Mouse (Mus musculus): ENCODE measurements at regions not wholly inside any gene's neighbourhood (a gene's known extent, or its start where the extent isn't known, plus 50 kb on each side); places are given as distances from the start of the nearest gene placed in this dataset.
"Not testable (repeated sequence)": the region's sequence is repeated elsewhere in the genome, so short reads cannot be mapped to it uniquely, and the experiment has no call there.

- H3K36me3 ChIP-seq: no peaks in the 10 kb centered on the region
- H3K27me3 ChIP-seq (ENCODE audit: low read depth, poor library complexity, severe bottlenecking): no peaks in the 10 kb centered on the region
- peaks cover 2% of the 10 kb centered on the region; the same call in 1 of the 2 replicates for H3K9me3 ChIP-seq (replicated peaks)
- 78% methylated on average over 7 of the region's 7 CpGs for WGBS
- no peak overlapping the region for H3K27ac ChIP-seq
- H3K4me3 ChIP-seq: no peak overlapping the region
- H3K4me1 ChIP-seq: peaks cover under 1% of the 10 kb centered on the region; the same call in 1 of the 2 replicates
- DNase-seq (ENCODE audit: low spot score): no peak
Measured at GRCm38 (mm10) chr3:101224091-101224490, 63.6 kb downstream of the Cd2 start.

GRCm38 (mm10) chr3:101219897-101220296 lies 67.8 kb downstream of the Cd2 start:
- DNase-seq (ENCODE audit: low spot score): no peak
- Histone ChIP-seq H3K27me3 (ENCODE audit: low read depth, poor library complexity, severe bottlenecking) (no peaks in the 10 kb centered on the region), H3K36me3 (no peaks in the 10 kb centered on the region), H3K4me3 (no peak overlapping the region), H3K4me1 (no peaks in the 10 kb centered on the region), H3K9me3 (replicated peaks) (peaks cover 2% of the 10 kb centered on the region; the same call in 1 of the 2 replicates), H3K27ac (no peak overlapping the region)
- WGBS: 92% methylated on average over 2 of the region's 2 CpGs

- WGBS: 92% methylated on average over 13 of the region's 13 CpGs
- peaks cover 28% of the 10 kb centered on the region for H3K4me1 ChIP-seq
- H3K27me3 ChIP-seq (ENCODE audit: low read depth, poor library complexity, severe bottlenecking): no peaks in the 10 kb centered on the region
- no peaks in the 10 kb centered on the region for H3K36me3 ChIP-seq
- no peak for DNase-seq (ENCODE audit: low spot score)
- H3K9me3 ChIP-seq (replicated peaks): peaks cover 2% of the 10 kb centered on the region; the same call in 1 of the 2 replicates
- no peak overlapping the region for H3K27ac ChIP-seq
- H3K4me3 ChIP-seq: no peak overlapping the region
Measured at GRCm38 (mm10) chr3:101216711-101217110, 71.0 kb downstream of the Cd2 start.

GRCm38 (mm10) chr3:101213212-101213562 lies 74.6 kb downstream of the Cd2 start:
- peak overlapping the region; percentile 88 for H3K27ac ChIP-seq
- no peaks in the 10 kb centered on the region for H3K9me3 ChIP-seq (replicated peaks)
- no peaks in the 10 kb centered on the region for H3K36me3 ChIP-seq
- H3K4me3 ChIP-seq: peak overlapping the region; percentile 35
- no peaks in the 10 kb centered on the region for H3K27me3 ChIP-seq (ENCODE audit: low read depth, poor library complexity, severe bottlenecking)
- peaks cover 35% of the 10 kb centered on the region for H3K4me1 ChIP-seq
- WGBS: 63% methylated on average over 4 of the region's 4 CpGs
- DNase-seq (ENCODE audit: low spot score): no peak

- H3K27ac ChIP-seq: peak overlapping the region; percentile 88
- peak; percentile 71 for DNase-seq (ENCODE audit: low spot score)
- no peaks in the 10 kb centered on the region for H3K36me3 ChIP-seq
- WGBS: 9% methylated on average over 12 of the region's 12 CpGs
- H3K4me3 ChIP-seq: peak overlapping the region; percentile 35
- H3K27me3 ChIP-seq (ENCODE audit: low read depth, poor library complexity, severe bottlenecking): no peaks in the 10 kb centered on the region
- H3K9me3 ChIP-seq (replicated peaks): no peaks in the 10 kb centered on the region
- H3K4me1 ChIP-seq: peaks cover 35% of the 10 kb centered on the region
Measured at GRCm38 (mm10) chr3:101212403-101213211, 75.1 kb downstream of the Cd2 start.

- Histone ChIP-seq H3K27ac (peak overlapping the region; percentile 88), H3K4me3 (peak overlapping the region; percentile 35; the same call in 1 of the 2 replicates), H3K4me1 (peaks cover 39% of the 10 kb centered on the region), H3K36me3 (no peaks in the 10 kb centered on the region), H3K9me3 (replicated peaks) (no peaks in the 10 kb centered on the region), H3K27me3 (ENCODE audit: low read depth, poor library complexity, severe bottlenecking) (no peaks in the 10 kb centered on the region)
- DNase-seq (ENCODE audit: low spot score): no peak
- 33% methylated on average over 4 of the region's 4 CpGs for WGBS
Measured at GRCm38 (mm10) chr3:101211936-101212335, 75.8 kb downstream of the Cd2 start.

- WGBS: 81% methylated on average over 7 of the region's 7 CpGs
- Histone ChIP-seq H3K36me3 (no peaks in the 10 kb centered on the region), H3K4me3 (no peak overlapping the region), H3K27me3 (ENCODE audit: low read depth, poor library complexity, severe bottlenecking) (no peaks in the 10 kb centered on the region), H3K9me3 (replicated peaks) (no peaks in the 10 kb centered on the region), H3K27ac (no peak overlapping the region), H3K4me1 (peaks cover 39% of the 10 kb centered on the region)
- no peak for DNase-seq (ENCODE audit: low spot score)
Measured at GRCm38 (mm10) chr3:101209546-101209945, 78.2 kb downstream of the Cd2 start.

- H3K27me3 ChIP-seq (ENCODE audit: low read depth, poor library complexity, severe bottlenecking): no peaks in the 10 kb centered on the region
Measured at GRCm38 (mm10) chr3:101208751-101209150, 79.0 kb downstream of the Cd2 start.

GRCm38 (mm10) chr3:101206172-101206571 lies 81.6 kb downstream of the Cd2 start:
- DNase-seq (ENCODE audit: low spot score); H3K27ac ChIP-seq; H3K27me3 ChIP-seq (ENCODE audit: low read depth, poor library complexity, severe bottlenecking); H3K9me3 ChIP-seq (replicated peaks); H3K36me3 ChIP-seq; H3K4me1 ChIP-seq; H3K4me3 ChIP-seq: not testable (repeated sequence)
- 95% methylated on average over 13 of the region's 13 CpGs for WGBS

More at GRCm38 (mm10) chr3:101208751-101209150, 79.0 kb downstream of the Cd2 start:
- whole genome bisulfite sequencing: 94% methylated on average over 12 of the region's 12 CpGs
- Histone ChIP-seq H3K4me3 (no peak overlapping the region), H3K4me1 (peaks cover 31% of the 10 kb centered on the region), H3K27ac (no peak overlapping the region), H3K36me3 (no peaks in the 10 kb centered on the region), H3K9me3 (replicated peaks) (no peaks in the 10 kb centered on the region)
- no peak for DNase-seq (ENCODE audit: low spot score)

- H3K27ac ChIP-seq: no peak overlapping the region
- no peaks in the 10 kb centered on the region for H3K36me3 ChIP-seq
- H3K4me1 ChIP-seq: peaks cover 23% of the 10 kb centered on the region
- H3K9me3 ChIP-seq (replicated peaks): no peaks in the 10 kb centered on the region
- no peak overlapping the region for H3K4me3 ChIP-seq
- no peaks in the 10 kb centered on the region for H3K27me3 ChIP-seq (ENCODE audit: low read depth, poor library complexity, severe bottlenecking)
- 93% methylated on average over 5 of the region's 5 CpGs for WGBS
- DNase-seq (ENCODE audit: low spot score): no peak
Measured at GRCm38 (mm10) chr3:101194725-101195124, 84.6 kb upstream of the Ptgfrn start.

GRCm38 (mm10) chr3:101194319-101194718 lies 84.2 kb upstream of the Ptgfrn start:
- H3K9me3 ChIP-seq (replicated peaks): no peaks in the 10 kb centered on the region
- H3K27ac ChIP-seq: no peak overlapping the region
- 75% methylated on average over 5 of the region's 5 CpGs for WGBS
- no peak for DNase-seq (ENCODE audit: low spot score)
- peaks cover 23% of the 10 kb centered on the region for H3K4me1 ChIP-seq
- no peaks in the 10 kb centered on the region for H3K27me3 ChIP-seq (ENCODE audit: low read depth, poor library complexity, severe bottlenecking)
- H3K36me3 ChIP-seq: no peaks in the 10 kb centered on the region
- no peak overlapping the region for H3K4me3 ChIP-seq

- no peaks in the 10 kb centered on the region for H3K36me3 ChIP-seq
- 89% methylated on average over 7 of the region's 7 CpGs for WGBS
- H3K9me3 ChIP-seq (replicated peaks): no peaks in the 10 kb centered on the region
- no peak overlapping the region for H3K4me3 ChIP-seq
- H3K27ac ChIP-seq: no peak overlapping the region
- peaks cover 17% of the 10 kb centered on the region for H3K4me1 ChIP-seq
- no peaks in the 10 kb centered on the region for H3K27me3 ChIP-seq (ENCODE audit: low read depth, poor library complexity, severe bottlenecking)
- DNase-seq (ENCODE audit: low spot score): no peak
Measured at GRCm38 (mm10) chr3:101191298-101191986, 81.4 kb upstream of the Ptgfrn start.

- DNase-seq (ENCODE audit: low spot score): no peak
- Histone ChIP-seq H3K36me3 (no peaks in the 10 kb centered on the region), H3K4me1 (no peaks in the 10 kb centered on the region), H3K9me3 (replicated peaks) (no peaks in the 10 kb centered on the region), H3K27ac (no peak overlapping the region), H3K4me3 (no peak overlapping the region), H3K27me3 (ENCODE audit: low read depth, poor library complexity, severe bottlenecking) (no peaks in the 10 kb centered on the region)
- WGBS: 90% methylated on average over 11 of the region's 11 CpGs
Measured at GRCm38 (mm10) chr3:101181958-101182357, 71.9 kb upstream of the Ptgfrn start.
